Mouse (Mus musculus) adrenal gland, adult 2 months (tissue): Measurements from ENCODE around the gene Mfsd5. TPM values are rescaled to one million over a fixed set of nuclear protein-coding genes. Genes with fewer than 3 reads are reported as not detected.

ENCODE experiments used
- DNase-seq: peaks from one replicate; pipeline ENCODE4 v3.0.0; 2021
- polyA plus RNA-seq: library from polyadenylated mRNA; depleted of rRNA; stranded (reverse); fragments of >200 nt; gene quantifications from 2 replicates; pipeline ENCODE4 v1.2.3, GENCODE M21; 2012
- total RNA-seq, 2 experiments: library from RNA; stranded (reverse); gene quantifications; 2 replicates each; pipeline ENCODE4 v1.2.3; 2021

The Mfsd5 gene
- total and polyA plus RNA-seq, 3 experiments, result 38.2 to 108 (median 46.3) TPM

DNA sequence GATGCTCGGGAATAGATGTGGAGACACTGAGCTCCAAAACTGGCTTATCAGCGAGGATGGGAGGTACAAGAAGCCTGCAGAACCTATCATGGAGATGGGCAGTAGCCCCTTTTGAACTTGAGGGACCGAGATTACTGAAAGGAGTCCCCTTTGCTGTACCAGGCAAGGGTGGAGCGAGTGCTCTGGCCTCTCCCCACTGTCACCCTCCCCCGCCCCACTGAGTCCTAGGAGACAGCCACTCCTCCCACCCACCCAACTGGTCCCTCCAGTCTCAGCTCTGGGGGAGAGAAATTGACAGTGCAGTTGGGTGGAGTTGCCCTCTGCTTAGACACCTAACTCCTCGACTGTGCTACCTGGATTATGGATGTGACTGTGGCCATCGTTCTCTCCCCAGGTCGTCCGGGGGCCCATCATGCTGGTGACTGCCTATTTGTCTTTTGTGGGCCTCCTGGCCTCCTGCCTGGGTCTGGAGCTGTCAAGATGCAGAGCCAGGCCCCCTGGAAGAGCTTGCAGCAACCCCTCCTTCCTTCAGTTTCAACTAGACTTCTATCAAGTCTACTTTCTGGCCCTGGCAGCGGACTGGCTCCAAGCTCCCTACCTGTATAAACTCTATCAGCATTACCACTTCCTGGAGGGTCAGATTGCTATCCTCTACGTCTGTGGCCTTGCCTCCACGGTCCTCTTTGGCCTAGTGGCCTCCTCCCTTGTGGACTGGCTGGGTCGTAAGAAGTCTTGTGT lies 698 bp downstream of the Mfsd5 start:
- DNase-seq, result no peak

DNA sequence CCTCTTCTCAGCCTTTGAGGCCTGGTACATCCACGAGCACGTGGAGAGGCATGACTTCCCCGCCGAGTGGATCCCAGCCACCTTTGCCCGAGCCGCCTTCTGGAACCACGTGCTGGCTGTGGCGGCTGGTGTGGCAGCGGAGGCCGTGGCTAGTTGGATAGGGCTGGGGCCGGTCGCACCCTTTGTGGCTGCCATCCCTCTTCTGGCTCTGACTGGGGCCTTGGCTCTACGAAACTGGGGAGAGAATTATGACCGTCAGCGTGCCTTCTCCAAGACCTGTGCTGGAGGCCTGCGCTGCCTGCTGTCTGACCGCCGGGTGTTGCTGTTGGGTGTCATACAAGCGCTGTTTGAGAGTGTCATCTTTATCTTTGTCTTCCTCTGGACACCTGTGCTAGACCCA lies 1.4 kb downstream of the Mfsd5 start:
- DNase-seq, result no peak

DNA sequence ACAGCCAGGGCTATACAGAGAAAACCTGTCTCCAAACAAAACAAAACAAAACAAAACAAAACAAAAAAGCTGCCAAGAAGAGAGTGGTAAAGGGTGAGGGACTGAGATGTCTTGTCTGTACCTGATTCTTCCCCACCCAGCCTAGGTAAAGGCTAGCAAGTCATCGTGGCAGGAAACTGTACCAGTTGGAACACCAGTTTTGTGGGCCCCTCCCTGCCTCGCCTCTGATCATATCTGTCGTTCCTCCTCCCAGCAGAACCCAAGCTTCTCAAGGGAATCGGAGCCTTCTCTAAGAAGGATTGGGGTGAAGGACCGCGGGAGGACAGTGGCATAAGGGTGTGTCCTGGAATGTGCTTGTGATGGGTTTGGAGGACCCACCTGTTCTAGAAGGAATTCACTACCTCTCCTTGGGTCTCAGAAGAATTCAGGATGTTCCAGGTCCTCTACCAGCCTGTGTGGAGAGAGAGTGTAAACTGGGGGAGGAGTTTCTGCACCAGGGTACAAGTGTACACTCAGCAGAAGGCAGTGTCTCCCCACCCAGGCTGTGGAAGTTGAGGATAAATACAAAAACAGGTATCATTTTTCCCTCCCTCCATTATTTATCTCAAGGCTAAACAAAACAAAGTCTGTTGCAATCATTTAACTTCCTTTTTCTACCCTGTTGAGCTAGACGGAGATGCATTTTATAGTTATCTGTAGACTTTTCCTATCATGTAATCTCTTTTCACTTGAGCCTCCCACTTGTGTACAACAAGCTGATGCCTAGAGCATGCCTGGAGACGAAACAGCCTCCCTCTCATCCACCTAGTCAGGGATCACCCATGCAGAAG lies 3.4 kb downstream of the Mfsd5 start:
- no peak for DNase-seq

DNA sequence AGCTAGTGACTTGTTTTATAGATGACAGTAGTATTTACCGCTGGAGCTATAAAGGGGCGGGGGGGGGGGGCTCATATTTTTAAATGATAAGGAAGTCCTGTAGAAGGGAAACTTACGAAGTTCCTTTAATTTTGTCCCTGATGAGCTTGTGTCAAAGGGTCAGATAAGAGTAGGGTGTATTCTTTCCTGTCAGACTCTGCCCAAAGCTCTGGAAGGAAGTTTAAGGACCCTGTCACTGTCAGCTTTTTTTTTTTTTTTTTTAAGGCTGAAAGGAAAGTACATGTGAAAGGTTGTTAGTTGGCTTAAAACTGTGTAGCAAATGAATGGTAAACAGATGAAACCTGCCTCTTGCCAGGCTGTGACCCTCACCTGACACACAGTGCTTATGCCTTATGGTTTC lies 4.4 kb downstream of the Mfsd5 start:
- no peak for DNase-seq

DNA sequence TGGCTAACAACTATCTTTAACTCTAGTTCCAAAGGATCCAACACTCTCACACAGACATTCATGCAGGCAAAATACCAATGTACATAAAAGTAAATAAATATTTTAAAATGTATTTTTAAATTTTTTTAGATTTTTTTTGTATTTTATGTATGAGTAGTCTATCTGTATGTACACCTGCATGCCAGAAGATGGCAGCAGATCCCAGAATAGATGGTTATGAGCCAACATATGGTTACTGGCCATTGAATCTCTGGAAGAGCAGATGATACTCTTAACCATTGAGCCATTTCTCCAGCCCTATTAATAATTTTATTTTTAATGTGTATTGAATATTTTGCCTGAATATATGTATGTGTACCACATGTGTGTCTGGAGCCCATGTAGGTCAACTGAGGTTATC lies 8.1 kb downstream of the Mfsd5 start:
- DNase-seq, result peak; percentile 25

DNA sequence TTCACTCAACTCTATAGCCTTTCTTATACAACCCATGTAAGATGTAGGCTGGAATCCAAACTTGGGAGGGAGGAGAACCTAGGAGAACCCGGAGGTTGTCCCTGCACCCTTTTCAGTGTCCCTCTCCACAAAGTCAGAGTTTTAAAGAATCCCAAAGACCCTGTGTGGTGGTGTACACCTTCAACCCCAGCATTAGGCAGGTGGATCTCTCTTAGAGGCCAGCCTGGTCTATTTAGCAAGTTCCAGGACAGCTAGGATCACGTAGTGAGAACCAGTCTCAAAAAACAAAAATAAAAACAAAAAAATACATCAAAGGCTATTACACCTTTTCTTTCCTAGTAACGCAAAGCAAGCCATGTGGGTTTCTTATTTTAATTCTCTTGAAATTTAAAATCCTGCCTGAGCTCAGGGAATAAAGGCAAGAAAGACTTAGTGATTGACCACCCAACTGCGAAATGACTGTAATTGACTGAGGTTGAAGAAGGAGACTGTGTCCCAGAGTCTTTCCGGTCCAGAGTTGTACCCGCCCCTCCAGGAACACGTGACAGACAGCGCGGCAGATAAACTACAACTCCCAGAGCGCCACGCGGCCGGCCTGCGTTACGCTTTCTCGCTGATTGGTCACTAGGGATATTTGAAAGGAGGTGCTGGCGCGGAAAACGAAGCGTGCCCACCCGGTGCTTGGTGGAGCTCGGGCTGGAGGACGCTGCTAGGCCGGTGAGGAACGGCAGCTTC lies 16.5 kb downstream of the Mfsd5 start, which contains the start of gene Espl1:
Gene Espl1, plus strand, starts transcription at position 634 of the 735 bp plus-strand sequence.
- DNase-seq, result peak; percentile 93

DNA sequence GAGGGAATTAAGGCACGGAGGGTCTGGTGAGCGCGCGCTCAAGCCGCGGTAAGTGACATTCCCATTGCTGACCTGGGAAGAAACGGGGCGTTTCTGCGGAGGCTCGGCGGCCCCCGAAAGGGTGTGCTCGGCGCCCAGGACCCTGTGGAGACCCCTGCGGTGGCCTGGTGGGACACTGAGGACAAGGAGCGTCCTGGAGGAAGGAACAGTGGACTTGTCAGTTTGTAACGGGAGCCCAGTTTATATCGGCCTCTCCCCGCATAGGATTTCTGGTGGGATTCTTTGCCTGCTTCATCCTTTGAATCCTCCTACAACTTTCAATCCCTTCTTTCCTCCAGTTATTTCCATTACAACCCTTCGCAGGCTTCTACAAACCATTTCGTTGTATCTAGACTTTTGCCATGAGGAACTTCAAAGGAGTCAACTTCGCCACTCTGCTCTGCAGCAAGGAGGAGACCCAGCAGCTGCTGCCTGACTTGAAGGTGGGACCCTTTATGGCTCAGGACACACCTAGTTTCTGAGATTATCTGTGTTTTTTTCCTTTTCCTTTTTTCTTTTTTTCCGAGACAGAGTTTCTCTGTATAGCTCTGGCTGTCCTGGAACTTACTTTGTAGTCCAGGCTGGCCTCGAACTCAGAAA lies 17.2 kb downstream of the Mfsd5 start:
- DNase-seq, result no peak

DNA sequence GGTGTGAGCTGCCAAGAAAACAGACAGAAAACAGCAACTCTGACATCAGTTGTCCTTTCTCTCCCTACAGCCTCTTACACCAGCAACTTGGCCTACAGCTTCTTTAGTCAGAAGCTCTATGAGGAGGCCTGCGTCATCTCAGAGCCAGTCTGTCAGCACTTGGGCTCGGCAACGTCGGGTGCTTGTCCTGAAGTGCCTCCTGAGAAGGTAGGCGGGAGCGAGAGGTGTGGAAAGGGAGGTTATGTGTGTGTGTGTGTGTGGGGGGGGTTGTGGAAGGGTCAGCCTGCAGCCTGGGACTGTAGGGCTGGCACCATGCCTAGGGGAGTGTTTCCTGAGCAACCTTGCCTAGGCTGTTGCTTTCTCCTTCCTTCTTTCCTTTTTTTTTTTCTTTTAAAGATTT lies 23.3 kb downstream of the Mfsd5 start:
- no peak for DNase-seq

DNA sequence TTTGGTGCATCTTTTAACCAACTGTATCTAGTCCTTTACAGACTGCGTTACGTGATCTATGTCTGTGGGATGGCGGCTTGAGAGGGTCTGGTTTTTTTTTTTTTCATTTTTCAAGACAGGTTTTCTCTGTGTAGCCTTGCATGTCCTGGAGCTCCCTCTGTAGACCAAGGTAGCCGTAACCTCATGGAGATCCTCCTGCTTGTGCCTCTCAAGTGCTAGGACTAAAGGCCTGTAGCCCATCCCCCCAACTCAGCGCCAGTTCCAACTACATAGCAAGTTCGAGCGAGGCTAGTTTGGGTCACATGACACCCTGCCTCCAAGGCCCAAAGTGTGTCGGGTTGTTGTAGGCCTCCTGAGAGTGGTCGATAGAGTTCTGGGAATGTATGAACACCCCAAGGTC lies 29.5 kb downstream of the Mfsd5 start:
- DNase-seq, result no peak

DNA sequence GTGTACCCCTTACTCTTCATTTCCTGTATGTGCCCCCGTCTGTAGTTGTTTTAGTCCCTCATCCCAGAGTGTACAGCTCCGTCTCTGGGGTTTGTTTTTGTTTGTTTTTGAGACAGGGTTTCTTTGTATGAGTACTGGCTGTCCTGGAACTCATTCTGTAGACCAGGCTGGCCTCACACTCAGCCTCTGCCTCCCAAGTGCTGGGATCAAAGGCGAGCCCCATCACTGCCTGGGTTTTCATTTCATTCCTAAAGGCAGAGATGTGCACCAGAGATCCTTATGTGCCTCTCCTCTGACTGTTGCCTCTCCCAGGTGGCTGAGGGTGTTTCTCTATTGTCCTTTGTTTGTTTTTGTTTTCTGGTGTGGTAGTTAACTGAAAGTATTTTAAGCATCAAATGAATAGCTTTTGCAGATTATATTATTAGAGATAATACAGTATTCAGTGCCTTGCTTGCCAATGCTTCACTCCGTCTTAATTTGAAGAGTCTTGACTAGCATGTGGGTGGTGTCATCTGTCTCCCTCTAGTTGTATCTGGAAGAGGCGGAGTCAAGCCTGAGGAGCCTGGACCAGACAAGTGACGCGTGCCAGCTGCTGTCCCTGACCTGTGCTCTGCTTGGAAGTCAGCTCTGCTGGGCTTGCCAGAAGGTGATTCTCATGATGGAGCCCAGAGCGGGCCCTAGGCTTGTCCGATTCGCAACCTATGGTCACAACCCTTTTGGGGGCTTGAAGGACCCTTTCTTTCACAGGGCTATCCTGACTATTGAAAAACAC lies 31.0 kb downstream of the Mfsd5 start:
- peak; percentile 71 for DNase-seq

DNA sequence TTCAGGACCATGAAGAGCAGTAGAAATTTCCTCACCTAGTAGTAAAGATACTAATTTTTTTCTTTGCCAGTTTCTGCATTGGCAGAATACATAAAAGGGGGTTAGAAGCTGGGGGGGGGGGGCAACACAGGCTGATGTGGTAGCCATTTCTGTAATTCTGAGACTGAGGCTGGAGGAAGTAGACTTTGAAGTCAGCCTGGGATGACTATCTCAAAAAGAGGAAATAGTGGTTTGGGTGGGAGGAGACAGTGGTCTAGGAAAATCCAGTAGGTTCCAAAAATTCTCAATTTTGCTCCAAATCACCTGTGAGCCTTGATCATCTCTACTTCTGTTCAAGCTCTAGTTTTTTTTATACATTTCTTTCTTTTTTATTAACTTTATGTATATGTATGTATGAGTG lies 32.2 kb downstream of the Mfsd5 start:
- DNase-seq, result no peak

DNA sequence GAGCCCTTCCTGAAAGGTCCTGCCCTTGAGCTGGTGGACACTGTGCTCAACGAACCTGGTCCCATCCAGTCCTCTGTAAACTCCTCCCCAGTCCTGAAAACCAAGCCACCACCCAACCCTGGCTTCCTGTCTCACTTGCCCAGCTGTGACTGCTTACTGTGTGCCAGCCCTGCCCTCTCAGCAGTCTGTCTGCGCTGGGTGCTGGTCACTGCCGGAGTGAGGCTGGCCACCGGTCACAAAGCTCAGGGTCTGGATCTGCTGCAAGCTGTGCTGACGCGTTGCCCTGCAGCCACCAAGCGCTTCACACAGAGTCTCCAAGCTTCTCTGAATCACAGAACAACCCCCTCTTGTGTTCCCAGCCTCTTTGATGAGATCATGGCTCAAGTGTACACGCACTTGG lies 36.0 kb downstream of the Mfsd5 start:
- DNase-seq, result no peak

DNA sequence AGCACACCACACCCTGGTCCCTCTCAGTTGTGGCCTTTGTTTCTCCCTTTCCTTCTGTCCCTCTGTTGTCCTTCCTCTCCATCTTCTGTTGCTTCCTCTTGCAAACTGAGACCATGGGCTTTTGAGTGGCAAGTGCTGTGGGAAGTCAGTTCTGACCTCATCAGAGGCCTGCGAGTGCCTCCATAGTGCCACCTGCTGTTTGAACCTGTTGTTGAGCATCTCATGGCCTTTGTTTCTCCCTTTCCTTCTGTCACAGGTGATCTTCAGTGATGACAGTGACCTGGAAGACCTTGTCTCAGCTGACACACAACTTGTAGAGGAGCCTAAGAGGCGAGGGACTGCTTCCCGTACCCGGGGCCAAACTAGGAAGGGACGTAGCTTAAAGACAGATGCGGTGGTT lies 37.0 kb downstream of the Mfsd5 start:
- peak; percentile 65 for DNase-seq

DNA sequence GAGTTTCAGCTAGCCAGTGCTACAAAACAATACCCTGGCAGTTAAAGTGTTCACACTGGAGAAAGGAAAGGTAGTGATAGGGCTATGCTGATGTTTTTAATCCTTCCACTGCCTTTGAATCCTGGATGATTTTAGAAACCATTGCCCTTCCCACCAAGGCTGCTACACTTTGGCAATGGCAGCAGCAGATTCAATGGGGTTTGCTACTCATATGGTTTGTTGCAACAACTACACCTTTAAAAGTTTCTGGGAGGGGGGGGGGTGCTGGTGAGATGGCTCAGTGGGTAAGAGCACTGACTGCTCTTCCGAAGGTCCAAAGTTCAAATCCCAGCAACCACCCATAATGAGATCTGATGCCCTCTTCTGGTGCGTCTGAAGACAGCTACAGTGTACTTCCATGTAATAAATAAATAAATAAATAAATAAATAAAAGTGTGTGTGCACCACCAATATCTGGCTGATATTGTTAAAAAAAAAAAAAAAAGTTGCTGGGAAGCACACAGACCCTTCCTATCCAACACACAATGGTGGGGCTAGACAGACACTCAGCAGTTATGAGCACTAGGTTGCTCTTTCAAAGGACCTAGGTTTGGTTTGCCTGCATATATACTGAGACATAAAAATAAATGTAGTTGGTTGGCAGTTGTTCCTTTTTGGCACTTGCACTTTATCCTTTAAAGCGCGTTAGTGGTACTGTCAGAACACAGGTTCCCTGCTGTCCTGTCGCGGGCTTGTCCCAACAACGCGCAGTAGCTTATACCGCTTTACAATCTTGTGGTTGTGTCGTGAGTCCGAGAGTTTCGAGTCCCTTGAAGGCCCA lies 45.6 kb downstream of the Mfsd5 start:
- no peak for DNase-seq

DNA sequence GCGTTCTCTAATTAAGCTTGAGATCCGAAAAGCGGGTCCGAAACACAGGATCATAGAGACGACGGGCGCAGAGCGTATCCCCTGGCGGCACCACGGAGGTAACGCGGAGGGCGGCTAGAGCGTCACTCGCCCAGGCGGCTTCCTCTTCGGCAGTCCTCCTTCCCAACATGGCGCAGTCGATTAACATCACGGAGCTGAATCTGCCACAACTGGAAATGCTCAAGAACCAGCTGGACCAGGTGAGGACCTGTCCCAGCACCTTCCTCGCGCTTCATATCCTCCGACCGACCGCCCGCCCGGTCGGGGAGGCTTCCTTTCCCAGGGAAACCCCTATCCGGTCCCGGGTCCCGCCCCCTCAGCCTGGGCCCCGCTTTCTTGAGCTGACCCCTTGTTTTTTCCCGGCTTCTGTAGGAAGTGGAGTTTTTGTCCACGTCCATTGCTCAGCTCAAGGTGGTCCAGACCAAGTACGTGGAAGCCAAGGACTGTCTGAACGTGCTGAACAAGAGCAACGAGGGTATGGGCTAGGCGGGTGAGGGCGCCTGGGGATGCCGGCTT lies 46.8 kb downstream of the Mfsd5 start, which contains the start of gene Pfdn5:
Gene Pfdn5, plus strand, starts transcription at position 95 of the 555 bp plus-strand sequence.
- DNase-seq, result peak; percentile 91

DNA sequence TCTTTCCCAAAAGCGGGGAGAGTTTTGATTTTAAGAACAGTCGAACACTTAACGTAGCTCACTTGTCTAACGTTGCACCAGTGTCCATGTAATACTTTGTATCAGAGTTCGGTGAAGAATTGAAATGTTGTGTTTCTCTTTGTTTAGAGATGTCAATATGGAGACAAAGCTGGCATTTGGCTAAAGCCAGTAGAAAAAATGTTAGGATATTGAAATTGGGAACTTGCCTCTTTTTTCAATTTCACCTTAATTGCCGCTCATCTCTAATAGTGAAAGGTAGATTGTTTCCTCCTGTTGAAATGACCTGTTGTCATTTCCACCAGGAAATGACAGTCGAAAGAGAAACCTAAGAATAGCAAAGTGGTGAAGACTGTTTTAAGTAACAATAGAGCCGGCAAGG lies 47.6 kb downstream of the Mfsd5 start:
- DNase-seq, result no peak
